Mouse (Mus musculus) lung, postnatal 0 days (tissue): ENCODE measurements at regions not wholly inside any gene's neighbourhood (a gene's known extent, or its start where the extent isn't known, plus 50 kb on each side); places are given as distances from the start of the nearest gene placed in this dataset.

Experiments used
- ATAC-seq: fragments of 200-750 bp; cut with Nextera tagmentation; 2 replicates; pipeline ENCODE4 v1.8.0; 2017; ENCODE audit warnings: moderate library complexity
- DNase-seq: peaks from one replicate; pipeline ENCODE4 v3.0.0-alpha.2; 2016; ENCODE audit warnings: low spot score
- H3K27ac ChIP-seq: fragments of 300-500 bp; sonication (generic); 2 replicates; pipeline ENCODE4 v1.5.1; 2014; ENCODE audit warnings: antibody characterized with exemption, mild to moderate bottlenecking, low read length, mixed read lengths
- H3K27me3 ChIP-seq: fragments of 300-500 bp; sonication (generic); replicated peaks from 2 replicates; pipeline ENCODE4 v1.6.1; 2014; ENCODE audit warnings: low read length, mixed read lengths; ENCODE audit not compliant: insufficient read depth
- H3K36me3 ChIP-seq: fragments of 300-500 bp; sonication (generic); 2 replicates; pipeline ENCODE4 v1.6.1; 2014; ENCODE audit warnings: low read length, mixed read lengths; ENCODE audit not compliant: insufficient read depth
- H3K4me1 ChIP-seq: fragments of 300-500 bp; sonication (generic); 2 replicates; pipeline ENCODE4 v1.6.1; 2014; ENCODE audit warnings: antibody characterized with exemption, low read depth, low read length, mixed read lengths; ENCODE audit not compliant: insufficient read depth
- H3K4me2 ChIP-seq: fragments of 300-500 bp; sonication (generic); replicated peaks from 2 replicates; pipeline ENCODE4 v1.6.1; 2014; ENCODE audit warnings: low read depth, mild to moderate bottlenecking, low read length, moderate library complexity, mixed read lengths
- H3K4me3 ChIP-seq: fragments of 300-500 bp; sonication (generic); 2 replicates; pipeline ENCODE4 v1.5.1; 2014; ENCODE audit warnings: low read depth, low read length
- H3K9ac ChIP-seq: fragments of 300-500 bp; sonication (generic); replicated peaks from 2 replicates; pipeline ENCODE4 v1.6.1; 2014; ENCODE audit warnings: low read depth, mild to moderate bottlenecking
- H3K9me3 ChIP-seq: fragments of 300-500 bp; sonication (generic); 2 replicates; pipeline ENCODE4 v1.6.1; 2016; ENCODE audit warnings: low read length, mixed read lengths
- CTCF ChIP-seq: IDR thresholded peaks from 2 replicates; pipeline ENCODE4 v1.5.1; 2016; ENCODE audit warnings: antibody characterized with exemption, mild to moderate bottlenecking
- EP300 ChIP-seq: IDR thresholded peaks from 2 replicates; pipeline ENCODE4 v1.6.1; 2016; ENCODE audit warnings: antibody characterized with exemption, mild to moderate bottlenecking, control low read depth
- WGBS: fragments of 180-500 bp; shearing (Covaris S2); extraction: QIAGEN DNeasy Blood & Tissue Kit; methylation state at CpG from one replicate; pipeline ENCODE4 v1.1.7; 2014; 5-methylcytosine and 5-hydroxymethylcytosine counted together

DNA sequence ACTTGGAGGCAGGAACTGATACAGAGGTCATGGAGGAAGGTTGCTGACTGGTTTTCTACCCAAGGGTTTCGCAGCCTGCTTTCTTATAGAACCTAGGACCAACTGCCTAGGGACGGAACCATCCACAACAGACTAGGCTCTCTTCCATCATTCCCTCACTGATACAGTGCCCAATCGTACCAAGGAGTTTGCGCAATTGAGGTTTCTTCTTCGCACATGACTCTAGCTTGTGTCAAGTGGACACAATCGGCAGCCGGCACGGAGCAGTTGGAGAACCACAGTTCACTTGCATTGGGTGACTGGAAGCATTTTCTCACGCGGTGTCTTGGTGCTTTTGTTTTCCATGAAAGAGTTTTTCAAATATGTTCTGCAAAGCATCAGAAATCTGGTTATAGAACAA, 149.1 kb upstream of the Dyrk2 start:
- Histone ChIP-seq H3K4me2 (no peak overlapping the region), H3K27ac (no peak overlapping the region), H3K4me1 (no peaks in the 10 kb centered on the region), H3K9ac (no peak overlapping the region), H3K27me3 (no peaks in the 10 kb centered on the region), H3K36me3 (no peaks in the 10 kb centered on the region), H3K9me3 (no peaks in the 10 kb centered on the region), H3K4me3 (no peak overlapping the region)
- no peak for ATAC-seq
- TF ChIP-seq EP300 (no peak), CTCF (no peak)
- WGBS, result 87% methylated on average over 10 of the region's 10 CpGs
- no peak for DNase-seq

DNA sequence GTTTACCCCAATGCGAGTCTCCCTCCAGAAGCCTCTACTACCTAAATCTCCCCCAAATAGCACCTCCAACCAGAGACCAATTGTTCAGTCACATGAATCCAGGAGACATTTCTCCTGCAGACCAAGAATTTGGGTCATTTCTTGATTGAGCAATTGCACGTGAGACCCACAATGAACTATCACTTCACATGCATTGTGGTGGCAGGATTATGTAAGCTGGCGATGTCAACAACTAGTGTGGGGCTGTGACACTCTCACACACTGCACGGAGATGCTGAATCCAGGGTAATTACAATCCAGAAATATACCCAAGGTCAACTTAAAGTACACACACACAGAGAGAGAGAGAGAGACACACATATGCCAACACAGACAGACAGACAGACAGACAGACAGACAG, 148.5 kb upstream of the Dyrk2 start:
- Histone ChIP-seq H3K9me3 (no peaks in the 10 kb centered on the region), H3K9ac (no peak overlapping the region), H3K4me3 (no peak overlapping the region), H3K36me3 (no peaks in the 10 kb centered on the region), H3K4me2 (no peak overlapping the region), H3K27ac (no peak overlapping the region), H3K27me3 (no peaks in the 10 kb centered on the region), H3K4me1 (no peaks in the 10 kb centered on the region)
- ATAC-seq (no peak), DNase-seq (no peak)
- TF ChIP-seq EP300, result no peak
- no peak for TF ChIP-seq CTCF
- WGBS, result 73% methylated on average over 4 of the region's 4 CpGs

GRCm38 (mm10) chr10:119016104-119016503, 146.1 kb upstream of the Dyrk2 start:
- no peak overlapping the region for H3K9ac ChIP-seq
- no peaks in the 10 kb centered on the region for H3K4me1 ChIP-seq
- no peak for ATAC-seq
- no peaks in the 10 kb centered on the region for H3K36me3 ChIP-seq
- H3K27me3 ChIP-seq, result no peaks in the 10 kb centered on the region
- DNase-seq, result no peak
- H3K9me3 ChIP-seq, result no peaks in the 10 kb centered on the region
- no peak overlapping the region for H3K4me2 ChIP-seq
- WGBS, result 92% methylated on average over 8 of the region's 8 CpGs
- TF ChIP-seq EP300 (no peak), CTCF (no peak)
- H3K4me3 ChIP-seq, result no peak overlapping the region
- no peak overlapping the region for H3K27ac ChIP-seq

GRCm38 (mm10) chr10:119015311-119016055, 145.5 kb upstream of the Dyrk2 start:
- ATAC-seq (no peak), DNase-seq (no peak)
- Histone ChIP-seq H3K27me3 (no peaks in the 10 kb centered on the region), H3K27ac (no peak overlapping the region), H3K9me3 (no peaks in the 10 kb centered on the region), H3K9ac (no peak overlapping the region), H3K4me1 (no peaks in the 10 kb centered on the region), H3K4me3 (no peak overlapping the region), H3K36me3 (no peaks in the 10 kb centered on the region), H3K4me2 (no peak overlapping the region)
- WGBS, result 59% methylated on average over 16 of the region's 16 CpGs
- TF ChIP-seq CTCF (no peak), EP300 (no peak)

DNA sequence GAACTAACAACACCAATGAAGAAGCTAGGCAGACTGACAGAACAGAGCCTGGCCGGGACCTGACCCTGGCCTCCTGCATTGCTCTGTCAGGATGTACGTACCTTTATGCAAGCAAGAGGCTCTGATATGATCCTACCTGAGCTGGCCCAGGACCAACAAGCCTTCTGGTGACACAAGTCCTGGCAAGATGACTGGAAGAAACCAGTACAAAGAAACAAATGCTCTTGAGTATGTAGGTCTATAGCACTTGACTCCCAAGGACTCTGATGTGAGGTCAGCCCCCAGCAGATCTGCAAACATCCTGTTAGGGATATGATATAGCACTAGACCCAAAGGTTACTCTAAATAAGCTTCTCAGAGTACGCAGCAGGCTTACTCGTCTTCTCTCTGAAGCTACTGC, 144.7 kb upstream of the Dyrk2 start:
- Histone ChIP-seq H3K4me1 (no peaks in the 10 kb centered on the region), H3K27me3 (no peaks in the 10 kb centered on the region), H3K4me3 (no peak overlapping the region), H3K9me3 (no peaks in the 10 kb centered on the region), H3K9ac (no peak overlapping the region), H3K36me3 (no peaks in the 10 kb centered on the region), H3K4me2 (no peak overlapping the region), H3K27ac (no peak overlapping the region)
- WGBS, result 62% methylated on average over 4 of the region's 4 CpGs
- DNase-seq (peak; percentile 76), ATAC-seq (peak; percentile 65)
- TF ChIP-seq EP300 (peak; percentile 59; the same call in 1 of the 2 replicates), CTCF (no peak)

DNA sequence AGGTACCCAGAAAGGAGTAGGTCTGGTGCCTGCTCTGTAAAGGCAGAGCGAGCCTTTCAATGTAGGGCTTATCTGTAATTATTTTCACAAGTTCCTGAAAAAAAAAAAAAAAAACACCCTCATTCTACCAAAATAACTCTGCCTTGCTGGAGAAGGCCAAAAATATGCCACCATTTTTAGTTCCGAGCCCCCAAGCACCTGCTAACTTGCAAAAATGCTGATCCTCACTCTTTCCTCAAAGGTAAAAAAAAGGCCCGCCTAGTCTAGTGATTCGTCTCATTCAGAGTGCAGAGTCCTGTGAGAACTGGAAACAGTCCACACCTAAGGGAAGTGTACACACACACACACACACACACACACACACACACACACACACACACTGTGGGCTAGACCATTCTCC, 143.7 kb upstream of the Dyrk2 start:
- Histone ChIP-seq H3K9me3 (no peaks in the 10 kb centered on the region), H3K4me2 (no peak overlapping the region), H3K4me1 (no peaks in the 10 kb centered on the region), H3K4me3 (no peak overlapping the region), H3K27me3 (no peaks in the 10 kb centered on the region), H3K9ac (no peak overlapping the region), H3K36me3 (no peaks in the 10 kb centered on the region), H3K27ac (no peak overlapping the region)
- ATAC-seq, result no peak
- TF ChIP-seq CTCF (no peak), EP300 (no peak)
- WGBS, result 67% methylated on average over 4 of the region's 4 CpGs
- no peak for DNase-seq
